Mouse (Mus musculus) macrophage (primary cell): Measurements from ENCODE around the gene Dazap1. TPM values are rescaled to one million over a fixed set of nuclear protein-coding genes. Genes with fewer than 3 reads are reported as not detected.

ENCODE experiments used
- H3K27ac ChIP-seq: fragments of 350-480 bp; formaldehyde crosslinking; 2 replicates; pipeline ENCODE4 v1.9.0; 2021
- H3K36me3 ChIP-seq: fragments of 350-480 bp; formaldehyde crosslinking; 2 replicates; pipeline ENCODE4 v1.9.0; 2021; ENCODE audit errors: inconsistent target
- H3K4me3 ChIP-seq: fragments of 350-480 bp; formaldehyde crosslinking; 2 replicates; pipeline ENCODE4 v1.9.0; 2021; ENCODE audit errors: inconsistent target
- H3K79me2 ChIP-seq: fragments of 350-480 bp; formaldehyde crosslinking; 2 replicates; pipeline ENCODE4 v1.9.0; 2021; ENCODE audit errors: inconsistent target
- WGBS: methylation state at CpG from one replicate; pipeline ENCODE4 v1.1.7; 2026; ENCODE audit warnings: inconsistent platforms; ENCODE audit not compliant: missing documents; 5-methylcytosine and 5-hydroxymethylcytosine counted together
- polyA plus RNA-seq: library from polyadenylated mRNA; stranded (reverse); fragments of 250-400 nt; gene quantifications from 3 replicates; pipeline ENCODE4 v1.2.4, GENCODE M21; 2018; ENCODE audit warnings: inconsistent platforms

Dazap1 gene
- polyA plus RNA-seq, 1 experiment from 2014 or later: 96.3 TPM

DNA sequence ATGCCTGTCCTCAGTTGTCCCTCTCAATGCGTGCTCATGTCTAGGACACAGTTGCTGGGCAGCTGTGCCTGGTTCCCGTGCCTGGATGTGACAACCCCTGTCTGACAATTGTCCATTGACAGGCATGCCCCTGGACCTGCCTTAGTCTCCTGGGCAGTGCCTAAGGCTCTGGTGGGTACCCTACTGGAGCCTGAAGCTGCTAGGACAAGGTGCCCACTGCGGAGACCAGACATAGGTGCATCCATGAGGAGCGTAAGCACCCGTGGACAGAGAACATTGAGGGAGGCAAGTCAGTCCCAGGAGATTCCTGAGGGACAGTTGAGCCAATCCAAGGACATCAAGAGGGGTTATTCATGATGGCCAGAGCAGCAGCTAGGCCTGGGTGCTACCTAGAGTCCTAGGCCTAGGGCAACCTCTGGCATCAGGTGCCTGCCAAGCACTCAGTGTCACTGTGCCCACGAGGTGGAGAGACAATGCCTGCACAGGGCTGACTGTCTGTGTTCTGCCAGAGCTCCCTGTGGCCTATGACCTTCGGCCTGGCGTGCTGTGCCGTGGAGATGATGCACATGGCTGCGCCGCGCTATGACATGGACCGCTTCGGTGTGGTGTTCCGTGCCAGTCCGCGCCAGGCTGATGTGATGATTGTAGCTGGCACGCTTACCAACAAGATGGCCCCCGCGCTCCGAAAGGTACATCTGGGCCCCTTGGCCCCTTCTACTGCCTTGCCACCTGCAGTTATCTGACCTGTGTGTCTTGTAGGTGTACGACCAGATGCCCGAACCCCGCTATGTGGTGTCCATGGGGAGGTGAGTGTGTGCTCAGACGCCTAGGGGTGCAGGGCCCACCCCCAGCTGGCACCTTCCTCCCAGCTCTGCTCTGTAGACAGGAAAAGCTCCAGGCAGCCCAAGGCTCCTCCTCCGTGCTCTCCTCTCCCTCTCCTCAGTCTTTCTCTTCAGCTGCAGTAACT lies 6.7 kb upstream of the Dazap1 start:
- Histone ChIP-seq H3K36me3 (peaks cover 59% of the 10 kb centered on the region), H3K4me3 (no peak overlapping the region), H3K79me2 (peaks cover 39% of the 10 kb centered on the region), H3K27ac (no peak overlapping the region)
- WGBS: 97% methylated on average over 25 of the region's 26 CpGs

DNA sequence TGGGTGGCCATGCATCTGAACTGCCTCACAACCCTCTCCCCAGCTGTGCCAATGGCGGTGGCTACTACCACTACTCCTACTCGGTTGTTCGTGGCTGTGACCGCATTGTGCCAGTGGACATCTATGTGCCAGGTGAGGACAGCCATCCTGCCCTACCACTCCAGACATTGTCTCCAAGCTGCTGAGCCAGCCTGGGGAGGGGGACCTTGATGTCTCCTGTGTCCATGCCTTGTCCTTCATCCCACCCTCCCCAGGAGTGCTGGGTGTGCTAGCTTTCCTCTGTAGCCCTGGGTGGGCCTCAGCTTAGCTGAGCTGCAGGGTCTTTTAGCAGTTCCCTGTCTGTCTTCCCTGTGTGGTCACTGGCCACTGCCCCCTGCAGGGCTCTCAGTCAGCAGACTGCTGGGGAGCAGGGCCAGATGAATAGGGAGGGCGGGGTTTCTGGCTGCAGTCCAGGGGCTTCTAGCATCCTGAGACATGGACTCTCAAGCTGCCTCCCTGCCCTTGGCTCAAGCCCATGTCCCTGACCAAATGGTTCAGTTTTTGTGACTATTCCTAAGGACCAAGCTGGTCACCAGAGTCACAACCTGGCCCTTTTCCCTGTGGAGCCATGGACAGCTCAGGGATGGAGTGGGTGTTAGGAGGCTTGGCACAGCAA lies 5.3 kb upstream of the Dazap1 start:
- peaks cover 25% of the 10 kb centered on the region for H3K79me2 ChIP-seq
- WGBS: 91% methylated on average over 5 of the region's 5 CpGs
- H3K36me3 ChIP-seq: peaks cover 59% of the 10 kb centered on the region

DNA sequence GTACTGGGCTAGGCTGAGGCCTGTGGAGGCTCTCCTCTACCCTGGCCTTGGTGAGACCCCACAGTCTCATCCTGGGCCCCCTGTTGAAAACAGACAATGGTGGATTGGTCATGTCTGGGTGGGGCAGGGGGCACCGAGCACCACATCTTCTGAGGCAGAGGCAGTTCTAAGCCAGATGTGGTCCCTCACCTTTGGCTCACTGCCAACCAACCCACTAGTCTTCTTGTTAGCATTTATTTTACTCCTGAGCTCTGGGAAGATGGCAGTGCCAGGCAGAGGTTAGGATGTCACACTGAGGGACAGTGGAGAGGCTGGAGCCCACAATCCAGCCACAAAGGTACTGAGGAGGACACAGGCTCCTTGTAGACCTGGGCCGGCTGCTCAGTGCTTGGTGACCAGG lies 3.4 kb upstream of the Dazap1 start:
- Histone ChIP-seq H3K4me3 (no peak overlapping the region), H3K36me3 (peaks cover 57% of the 10 kb centered on the region), H3K27ac (no peak overlapping the region), H3K79me2 (peaks cover 14% of the 10 kb centered on the region; the same call in 1 of the 2 replicates)
- WGBS: 85% methylated on average over 2 of the region's 2 CpGs

More for the DNA sequence above, 5.3 kb upstream of the Dazap1 start:
- Histone ChIP-seq H3K4me3 (no peak overlapping the region), H3K27ac (no peak overlapping the region)

DNA sequence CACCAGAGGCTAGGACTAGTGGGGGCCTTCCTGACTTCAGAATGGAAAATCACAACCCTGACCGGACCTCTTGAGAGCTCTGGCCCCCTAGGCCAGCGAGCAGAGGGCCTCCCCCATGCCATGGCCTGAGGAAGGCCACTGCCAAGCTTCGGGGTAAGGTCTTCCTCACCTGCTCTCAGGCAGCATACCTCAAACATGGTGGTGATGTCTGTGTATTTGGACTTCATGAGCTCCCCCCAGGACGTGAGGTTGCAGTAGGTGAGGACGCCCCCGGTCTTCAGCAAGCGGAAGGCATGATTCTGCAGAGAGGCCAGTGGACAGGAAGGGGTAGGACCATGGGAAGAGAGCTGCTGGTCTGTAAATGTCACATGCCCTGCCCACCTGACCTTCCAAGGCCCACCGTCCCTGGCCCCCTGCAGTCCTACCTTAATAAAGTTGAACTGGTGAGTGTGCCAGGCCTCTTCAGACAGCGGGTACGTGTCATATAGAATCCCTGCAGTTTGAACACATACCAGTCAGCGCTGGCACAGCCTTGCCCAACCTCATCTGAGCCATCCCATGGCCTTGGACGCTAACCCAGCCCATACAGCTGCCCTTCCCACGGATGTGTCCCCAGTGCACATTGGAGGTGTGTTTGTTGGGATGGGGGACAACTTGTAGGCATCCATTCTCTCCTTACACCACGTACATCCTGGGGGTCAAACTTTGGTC lies 2.4 kb upstream of the Dazap1 start:
- H3K27ac ChIP-seq: no peak overlapping the region
- peaks cover 9% of the 10 kb centered on the region; the same call in 1 of the 2 replicates for H3K79me2 ChIP-seq
- H3K36me3 ChIP-seq: peaks cover 47% of the 10 kb centered on the region
- 94% methylated on average over 14 of the region's 14 CpGs for WGBS
- no peak overlapping the region for H3K4me3 ChIP-seq

DNA sequence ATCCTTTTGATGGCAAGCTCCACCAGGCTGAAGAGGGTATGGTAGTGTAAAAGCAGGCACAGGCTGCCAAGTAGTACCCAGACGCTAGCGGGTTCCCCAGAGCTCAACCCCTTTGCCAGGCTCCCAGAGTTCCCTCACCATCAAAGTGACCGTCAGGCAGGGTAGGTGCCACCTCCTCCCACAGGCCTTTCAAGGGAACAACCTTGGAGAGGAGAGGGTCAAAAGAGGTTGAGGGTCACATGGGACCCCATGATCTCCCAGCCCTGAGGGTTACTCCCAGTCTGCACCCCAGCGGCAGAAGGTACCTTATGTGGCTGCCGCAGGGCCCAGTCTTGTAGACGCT lies 1.9 kb upstream of the Dazap1 start:
- 98% methylated on average over 6 of the region's 6 CpGs for WGBS
- Histone ChIP-seq H3K79me2 (peaks cover 9% of the 10 kb centered on the region; the same call in 1 of the 2 replicates), H3K36me3 (peaks cover 42% of the 10 kb centered on the region), H3K27ac (no peak overlapping the region), H3K4me3 (no peak overlapping the region)

DNA sequence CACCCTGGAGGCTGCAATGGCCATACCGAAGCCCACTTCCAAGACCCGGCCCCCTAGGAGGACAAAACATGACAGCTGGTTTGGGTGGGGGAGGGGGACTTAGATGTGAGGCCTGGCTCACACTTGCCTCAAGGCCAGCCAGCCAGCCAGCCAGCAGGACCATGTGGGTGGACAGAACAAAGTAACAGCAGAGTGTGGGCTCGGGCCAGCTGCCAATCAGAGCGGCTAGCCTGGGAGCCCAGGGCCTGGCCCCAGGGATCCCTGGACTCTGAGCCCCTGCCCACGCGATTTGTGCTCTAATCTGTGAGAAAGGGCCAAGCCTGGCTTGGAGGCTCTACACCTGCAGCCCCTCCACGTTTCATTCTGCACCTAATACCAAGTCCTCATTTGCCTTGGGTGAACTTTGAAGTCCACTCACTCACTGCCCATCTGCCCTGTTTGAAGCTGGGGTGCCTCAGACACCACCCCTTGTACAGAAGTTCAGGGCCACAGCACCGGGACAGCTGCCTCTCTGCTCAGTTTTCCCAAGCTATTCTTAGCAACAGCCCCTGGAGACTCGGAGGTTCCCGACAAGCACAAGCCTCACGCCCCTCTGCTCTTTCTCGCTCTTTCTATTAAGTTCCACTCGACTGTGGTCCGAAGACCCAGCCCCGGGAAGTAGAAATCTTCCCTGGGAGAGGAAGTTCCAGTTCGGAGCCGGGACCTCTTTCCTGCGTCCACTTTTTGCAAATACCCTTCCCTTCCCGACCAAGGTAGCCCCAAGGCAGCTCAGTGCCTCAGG lies 1.2 kb upstream of the Dazap1 start:
- Histone ChIP-seq H3K27ac (peak overlapping the region; percentile 41), H3K4me3 (peak overlapping the region; percentile 54), H3K79me2 (peaks cover 9% of the 10 kb centered on the region), H3K36me3 (peaks cover 36% of the 10 kb centered on the region)
- WGBS: 31% methylated on average over 19 of the region's 19 CpGs

DNA sequence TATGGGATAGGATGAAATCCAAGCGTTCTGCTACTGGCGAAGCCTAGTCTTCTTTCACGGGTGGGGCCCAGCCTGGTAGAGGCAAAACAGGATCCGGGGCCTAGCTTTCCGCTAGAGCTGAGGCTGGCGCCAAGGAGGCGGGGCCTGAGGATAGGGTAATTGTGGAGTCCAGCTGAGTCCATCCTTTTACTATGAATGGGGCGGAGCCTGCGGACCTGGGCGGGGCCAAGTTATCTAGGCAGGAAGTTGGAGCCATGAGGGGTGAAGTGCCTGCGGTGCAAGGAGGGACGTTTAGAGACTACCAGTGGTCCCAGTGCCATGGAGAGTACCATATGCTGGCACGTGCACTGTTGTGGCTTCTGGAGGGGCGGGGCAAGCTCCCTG lies 291 bp downstream of the Dazap1 start:
- H3K4me3 ChIP-seq: peak overlapping the region; percentile 49
- WGBS: 0% methylated on average over 14 of the region's 14 CpGs

DNA sequence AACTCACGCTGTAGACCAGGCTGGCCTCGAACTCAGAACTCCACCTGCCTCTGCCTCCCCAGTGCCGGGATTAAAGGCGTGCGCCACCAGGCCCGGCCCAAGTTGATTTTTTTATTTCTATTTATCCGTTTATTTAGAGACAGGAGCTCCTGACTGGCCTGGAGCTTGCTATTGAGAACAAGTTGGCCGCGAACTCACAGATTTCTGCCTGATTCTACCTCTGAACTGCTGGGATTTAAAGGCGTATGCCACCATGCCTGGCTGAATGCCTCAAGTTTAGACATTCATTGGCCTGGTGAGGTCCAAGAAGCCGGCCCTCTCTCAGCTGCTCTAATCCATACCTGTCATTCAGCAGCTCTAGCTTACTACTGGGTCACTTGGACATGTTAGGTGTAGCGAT lies 883 bp downstream of the Dazap1 start:
- WGBS: 69% methylated on average over 12 of the region's 12 CpGs
- H3K27ac ChIP-seq: peak overlapping the region; percentile 91
- H3K36me3 ChIP-seq: peaks cover 14% of the 10 kb centered on the region
- H3K79me2 ChIP-seq: peaks cover 31% of the 10 kb centered on the region
- H3K4me3 ChIP-seq: peak overlapping the region; percentile 49

More for the DNA sequence above, 291 bp downstream of the Dazap1 start:
- Histone ChIP-seq H3K36me3 (peaks cover 20% of the 10 kb centered on the region), H3K79me2 (peaks cover 25% of the 10 kb centered on the region), H3K27ac (peak overlapping the region; percentile 91)

DNA sequence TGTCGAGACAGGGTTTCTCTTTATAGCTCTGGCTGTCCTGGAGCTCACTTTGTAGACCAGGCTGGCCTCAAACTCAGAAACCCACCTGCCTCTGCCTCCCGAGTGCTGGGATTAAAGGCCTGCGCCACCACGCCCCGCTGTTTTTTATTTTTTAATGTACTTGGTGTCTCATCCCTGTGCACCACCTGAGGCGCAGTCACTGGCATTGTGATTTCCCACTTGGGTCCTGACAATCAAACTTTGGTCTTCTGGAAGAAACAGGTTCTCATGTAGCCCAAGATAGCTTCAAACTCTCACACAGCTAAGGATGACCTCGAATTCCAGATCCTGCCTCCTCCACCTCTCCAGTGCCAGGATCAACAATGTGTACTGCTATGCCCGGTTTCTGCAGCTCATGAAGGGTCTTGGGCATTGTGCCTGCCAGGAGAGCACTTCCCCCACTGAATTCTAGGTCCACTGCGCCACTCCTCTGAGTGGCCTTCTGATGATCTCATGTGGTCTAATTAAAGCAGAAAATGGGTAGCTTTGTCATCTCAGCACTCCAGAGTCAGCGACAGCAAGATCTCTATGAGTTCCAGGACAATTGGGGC lies 1.6 kb downstream of the Dazap1 start:
- peak overlapping the region; percentile 91 for H3K27ac ChIP-seq
- peaks cover 10% of the 10 kb centered on the region for H3K36me3 ChIP-seq
- H3K79me2 ChIP-seq: peaks cover 38% of the 10 kb centered on the region
- H3K4me3 ChIP-seq: no peak overlapping the region
- WGBS: 73% methylated on average over 10 of the region's 10 CpGs

DNA sequence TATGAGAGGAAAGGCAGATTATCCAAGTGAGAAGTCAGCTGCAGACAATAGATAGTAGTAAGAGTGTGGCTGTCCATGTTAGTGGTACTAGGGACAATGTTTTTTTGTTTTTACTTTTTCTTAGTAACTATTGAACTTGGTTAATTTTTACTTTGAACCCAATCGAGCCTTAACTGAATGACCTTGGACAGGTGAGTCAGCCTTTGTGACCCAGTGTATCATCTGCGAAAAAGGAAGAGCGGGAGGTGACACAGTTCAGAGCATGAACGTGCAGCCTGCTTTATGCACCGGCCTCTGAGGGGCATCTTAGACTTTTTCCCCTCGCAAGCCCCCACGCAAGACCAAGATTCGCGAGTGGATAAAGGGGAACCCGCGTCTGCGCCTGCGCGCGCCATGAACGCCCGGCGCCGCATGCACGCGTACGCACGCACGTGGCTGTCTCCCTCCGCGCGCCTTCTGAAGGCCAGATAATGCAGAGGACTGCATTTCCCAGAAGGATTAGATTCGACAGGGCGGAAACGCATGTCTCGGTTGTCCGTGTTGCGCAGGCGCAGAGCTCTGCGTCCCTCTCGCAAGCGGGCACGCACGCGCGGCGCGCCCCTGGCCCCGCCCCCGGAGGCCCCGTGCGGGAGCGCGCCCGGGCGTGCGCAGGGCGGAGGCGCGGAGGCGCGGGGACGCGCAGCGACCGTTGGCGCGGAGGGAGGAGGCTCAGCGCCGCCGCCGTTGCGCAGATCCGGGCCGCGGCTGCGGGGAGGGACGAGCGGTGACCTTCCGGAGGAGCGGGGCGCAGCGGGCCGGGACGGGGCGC lies 3.3 kb downstream of the Dazap1 start:
- H3K27ac ChIP-seq: peak overlapping the region; percentile 91
- no peaks in the 10 kb centered on the region for H3K36me3 ChIP-seq
- peaks cover 54% of the 10 kb centered on the region for H3K79me2 ChIP-seq
- WGBS: 3% methylated on average over 57 of the region's 81 CpGs
- peak overlapping the region; percentile 92; the same call in 1 of the 2 replicates for H3K4me3 ChIP-seq

DNA sequence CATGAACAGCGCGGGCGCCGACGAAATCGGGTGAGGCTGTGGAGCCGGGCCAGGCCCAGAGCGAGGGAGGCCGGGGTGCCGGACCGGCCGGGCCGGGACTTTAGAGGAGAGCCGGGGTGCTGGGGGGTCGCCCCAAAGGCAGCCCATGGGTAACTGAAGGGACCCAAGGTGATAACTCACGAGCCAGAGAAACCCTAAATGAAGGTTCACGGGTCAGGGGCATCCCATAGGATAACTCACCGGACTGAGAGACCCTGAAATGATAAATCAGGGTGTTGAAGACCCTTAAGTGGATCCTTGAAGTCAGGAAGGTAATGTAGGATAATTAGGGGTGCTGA lies 3.8 kb downstream of the Dazap1 start:
- WGBS: 2% methylated on average over 12 of the region's 18 CpGs

DNA sequence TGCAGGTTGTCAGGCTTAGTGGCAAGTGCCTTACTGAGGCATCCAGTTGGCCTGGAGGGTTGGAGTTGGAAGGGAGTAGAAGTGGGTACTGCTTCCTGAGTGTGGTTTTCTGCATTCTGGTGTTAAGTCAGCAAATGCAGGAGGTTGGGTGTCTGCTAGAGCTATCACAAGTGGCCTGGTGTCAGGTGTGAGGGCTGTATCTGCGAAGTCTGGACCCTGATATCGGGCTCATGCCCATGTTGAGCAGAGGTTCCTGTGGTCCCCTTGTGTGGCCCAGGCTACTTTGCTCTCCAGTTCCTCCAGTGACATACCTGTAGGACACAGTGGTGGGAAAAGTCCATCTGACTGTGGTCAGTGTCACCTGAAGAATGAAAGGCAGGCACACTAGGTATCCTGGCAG lies 8.8 kb downstream of the Dazap1 start:
- 47% methylated on average over 2 of the region's 2 CpGs for WGBS

More for the DNA sequence above, 3.8 kb downstream of the Dazap1 start:
- Histone ChIP-seq H3K4me3 (peak overlapping the region; percentile 92), H3K79me2 (peaks cover 60% of the 10 kb centered on the region), H3K36me3 (no peaks in the 10 kb centered on the region), H3K27ac (peak overlapping the region; percentile 73)

DNA sequence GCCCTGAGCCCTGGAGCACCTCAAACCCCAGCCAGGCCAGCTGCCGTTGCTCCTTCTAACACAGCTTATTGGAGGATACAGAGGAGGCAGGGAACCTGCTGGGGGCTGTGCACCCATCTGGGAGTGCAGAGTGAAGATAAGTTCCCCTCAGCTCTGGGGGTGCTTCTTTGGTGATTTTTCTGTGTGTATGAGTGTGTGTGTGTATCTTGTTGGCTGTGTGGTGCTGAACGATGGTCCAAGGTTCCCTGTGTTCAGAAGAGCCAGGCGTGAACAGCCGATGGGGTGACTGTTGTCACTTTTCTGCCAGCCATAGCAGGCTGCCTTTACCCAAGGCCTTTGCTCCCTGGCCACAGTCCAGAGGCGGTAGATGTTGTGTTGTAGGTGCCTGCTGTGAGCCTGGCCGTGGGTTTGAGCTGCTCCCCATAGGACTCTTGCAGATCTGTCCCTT lies 9.5 kb downstream of the Dazap1 start:
- H3K79me2 ChIP-seq: peaks cover 100% of the 10 kb centered on the region
- peaks cover 17% of the 10 kb centered on the region for H3K36me3 ChIP-seq
- H3K27ac ChIP-seq: peak overlapping the region; percentile 34
- H3K4me3 ChIP-seq: no peak overlapping the region
- WGBS: 42% methylated on average over 6 of the region's 6 CpGs

More for the DNA sequence above, 8.8 kb downstream of the Dazap1 start:
- no peak overlapping the region for H3K4me3 ChIP-seq
- peak overlapping the region; percentile 34; the same call in 1 of the 2 replicates for H3K27ac ChIP-seq
- peaks cover 12% of the 10 kb centered on the region; the same call in 1 of the 2 replicates for H3K36me3 ChIP-seq
- peaks cover 100% of the 10 kb centered on the region for H3K79me2 ChIP-seq
